20 mouse cellular contexts compared by ENCODE assay signal in genomic region chr7:76219797-76220469, GRCm38 (mm10). TPM values are rescaled to one million over a fixed set of nuclear protein-coding genes. Genes with fewer than 3 reads are reported as not detected.
A peak's percentile ranks its signal among the peaks of the same experiment; 100 is the strongest.
DNase-seq lines count a peak whose midpoint lies in the region; ATAC-seq lines count a peak whose summit lies in the region.
"Had no signal": no experiment of that assay in that cellular context is flagged by ENCODE, and none has a peak within 500 bp of the region (broad histone marks: within the 10 kb centered on the region; RNA-seq: fewer than 3 reads in every experiment).

No protein-coding gene starts in this region.

- H3K27ac ChIP-seq in forebrain, embryonic 15.5 days (replicated peaks), result peak overlapping the region; percentile 47
- no peak overlapping the region for H3K27ac ChIP-seq in forebrain, embryonic 10.5 days
- peak overlapping the region; percentile 61 for H3K27ac ChIP-seq in forebrain, embryonic 16.5 days (ENCODE audit: low read length)
- H3K27ac ChIP-seq: embryonic facial prominence, embryonic 13.5 days; heart, adult 2 months; heart, embryonic 15.5 days; hindbrain, embryonic 10.5 days; hindbrain, embryonic 14.5 days had no signal

- H3K4me2 ChIP-seq in forebrain, embryonic 15.5 days (replicated peaks), result no peak overlapping the region
- H3K4me2 ChIP-seq in forebrain, embryonic 16.5 days (ENCODE audit: low read length), result no peak overlapping the region
- H3K4me2 ChIP-seq: embryonic facial prominence, embryonic 13.5 days; heart, embryonic 11.5 days; heart, embryonic 15.5 days; hindbrain, embryonic 14.5 days had no signal

- H3K9ac ChIP-seq in forebrain, embryonic 15.5 days (replicated peaks), result no peak overlapping the region
- H3K9ac ChIP-seq in forebrain, embryonic 16.5 days (replicated peaks; ENCODE audit: low read depth, low read length), result no peak overlapping the region
- H3K9ac ChIP-seq: embryonic facial prominence, embryonic 13.5 days; heart, embryonic 15.5 days; hindbrain, embryonic 14.5 days had no signal

- H3K4me1 ChIP-seq in forebrain, embryonic 15.5 days, result 0 out of 2 replicates have a peak, but pooled peaks cover 6% of the 10 kb centered on the region
- peaks cover 11% of the 10 kb centered on the region for H3K4me1 ChIP-seq in forebrain, embryonic 10.5 days
- peaks cover 5% of the 10 kb centered on the region for H3K4me1 ChIP-seq in forebrain, embryonic 16.5 days (replicated peaks; ENCODE audit: control insufficient read depth, insufficient read depth, low read length)
- H3K4me1 ChIP-seq: embryonic facial prominence, embryonic 13.5 days; hindbrain, embryonic 10.5 days had no signal

- H3K36me3 ChIP-seq in forebrain, embryonic 15.5 days, result no peaks in the 10 kb centered on the region
- no peaks in the 10 kb centered on the region for H3K36me3 ChIP-seq in forebrain, embryonic 10.5 days (replicated peaks)
- H3K36me3 ChIP-seq in forebrain, embryonic 16.5 days (ENCODE audit: control insufficient read depth, insufficient read depth), result no peaks in the 10 kb centered on the region
- H3K36me3 ChIP-seq: embryonic facial prominence, embryonic 13.5 days; heart, embryonic 15.5 days; hindbrain, embryonic 10.5 days had no signal

- H3K27me3 ChIP-seq in forebrain, embryonic 15.5 days, result no peaks in the 10 kb centered on the region
- no peaks in the 10 kb centered on the region for H3K27me3 ChIP-seq in forebrain, embryonic 10.5 days (ENCODE audit: poor library complexity, severe bottlenecking)
- H3K27me3 ChIP-seq in forebrain, embryonic 16.5 days (replicated peaks; ENCODE audit: control insufficient read depth, insufficient read depth, low read length), result no peaks in the 10 kb centered on the region
- H3K27me3 ChIP-seq: embryonic facial prominence, embryonic 13.5 days; heart, embryonic 15.5 days had no signal

- no peak overlapping the region for H3K4me3 ChIP-seq in forebrain, embryonic 15.5 days
- no peak overlapping the region for H3K4me3 ChIP-seq in forebrain, embryonic 10.5 days
- no peak overlapping the region for H3K4me3 ChIP-seq in forebrain, embryonic 16.5 days (replicated peaks; ENCODE audit: low read length)
- H3K4me3 ChIP-seq: embryonic facial prominence, embryonic 13.5 days; heart, adult 2 months; heart, embryonic 15.5 days; hindbrain, embryonic 10.5 days had no signal

- WGBS in forebrain, embryonic 15.5 days, result 39% methylated on average over 7 of the region's 7 CpGs
- 83% methylated on average over 7 of the region's 7 CpGs for WGBS in forebrain, embryonic 10.5 days
- 40% methylated on average over 7 of the region's 7 CpGs for WGBS in forebrain, embryonic 16.5 days

- H3K9me3 ChIP-seq in forebrain, embryonic 15.5 days, result no peaks in the 10 kb centered on the region
- no peaks in the 10 kb centered on the region for H3K9me3 ChIP-seq in forebrain, embryonic 10.5 days
- no peaks in the 10 kb centered on the region for H3K9me3 ChIP-seq in forebrain, embryonic 16.5 days (ENCODE audit: control insufficient read depth, low read length)
- H3K9me3 ChIP-seq: embryonic facial prominence, embryonic 13.5 days; heart, embryonic 15.5 days; hindbrain, embryonic 10.5 days had no signal

- no peak for DNase-seq in forebrain, embryonic 10.5 days (ENCODE audit: extremely low spot score, low spot score)
- DNase-seq in right cerebral cortex, postnatal 10 days (ENCODE audit: low spot score in 2 of 2), result peak; percentile 30 to 39
- DNase-seq in right cerebral cortex, adult 18-20 months, result no peak
- DNase-seq: adrenal gland, adult 8-10 months; adrenal gland, postnatal 36 days; cerebellum, adult 11-12 months; cerebellum, adult 9-10 months; cerebellum, postnatal 25 days; heart, adult 2 months; heart, postnatal 14 days; kidney, adult 2 months had no signal

- 0 out of 2 replicates have a peak, but pooled peaks have one; percentile 43 for ATAC-seq in forebrain, embryonic 15.5 days (replicated peaks)
- ATAC-seq in forebrain, embryonic 16.5 days, result peak; percentile 72
- ATAC-seq in activated CD4-positive, CD25-positive, alpha-beta regulatory T cell, adult 4 months, result no peak
- ATAC-seq: intestine, embryonic 16.5 days had no signal

RNA-seq across cellular contexts. Expression of gene Agbl1, which starts 9.8 kb away (rescaled TPM):
- polyA plus RNA-seq in forebrain, embryonic 15.5 days (2015; fragmentation: Nextera tagmentation; extraction: Ambion mirVana), result 0.20 and 0.24 TPM in 2 replicates
- polyA plus RNA-seq in forebrain, embryonic 10.5 days (2016; fragmentation: Nextera tagmentation; extraction: Ambion mirVana), result not detected in 2 replicates
- 0.27 and 0.39 TPM in 2 replicates for polyA plus RNA-seq in forebrain, embryonic 16.5 days (2015; fragmentation: Nextera tagmentation; extraction: Ambion mirVana)
- polyA plus RNA-seq in activated CD4-positive, CD25-positive, alpha-beta regulatory T cell, adult 4 months (2017; shearing (Covaris generic)), result not detected
- polyA plus RNA-seq: embryonic facial prominence, embryonic 13.5 days; heart, embryonic 11.5 days; intestine, embryonic 16.5 days had no signal

Comparison
In these comparisons a context has a peak if more than half of its experiments do, and no peak if none do; other contexts are left out.
1. DNase-seq: peak in right cerebral cortex, postnatal 10 days (2 of 2); none in forebrain, embryonic 10.5 days (single experiment) and right cerebral cortex, adult 18-20 months (single experiment).